Mouse (Mus musculus): Measurements from ENCODE around the gene G6pc2. TPM values are rescaled to one million over a fixed set of nuclear protein-coding genes. Genes with fewer than 3 reads are reported as not detected.

The G6pc2 gene
- total and polyA plus RNA-seq, 3 experiments, result not detected

GRCm38 (mm10) chr2:69212652-69213051 lies 1.8 kb downstream of the G6pc2 start:
- H3K36me3 ChIP-seq (ENCODE audit: control insufficient read depth in 1 of 2, insufficient read depth in 2 of 2, low read length in 2 of 2), result no peaks in the 10 kb centered on the region
- H3K9ac ChIP-seq (ENCODE audit: control insufficient read depth, low read depth, low read length, poor library complexity, severe bottlenecking), result no peak overlapping the region
- TF ChIP-seq ZC3H11A (IDR thresholded peaks at IDR 0.05; ENCODE audit: low read depth, low read length), result no peak
- TF ChIP-seq NRF1 (IDR thresholded peaks at IDR 0.05; ENCODE audit: insufficient read depth, low read depth, low read length, poor library complexity, severe bottlenecking), result no peak
- no peak for TF ChIP-seq ZKSCAN1 (IDR thresholded peaks at IDR 0.05; ENCODE audit: low read depth, low read length)
- TF ChIP-seq UBTF (IDR thresholded peaks at IDR 0.05; ENCODE audit: borderline replicate concordance, insufficient read depth, low read depth, low read length), result no peak
- no peak for TF ChIP-seq POLR2A (IDR thresholded peaks at IDR 0.05; ENCODE audit: control insufficient read depth in 1 of 2, insufficient read depth in 1 of 2, low read depth in 1 of 2, low read length in 2 of 2, poor library complexity in 1 of 2)

DNA sequence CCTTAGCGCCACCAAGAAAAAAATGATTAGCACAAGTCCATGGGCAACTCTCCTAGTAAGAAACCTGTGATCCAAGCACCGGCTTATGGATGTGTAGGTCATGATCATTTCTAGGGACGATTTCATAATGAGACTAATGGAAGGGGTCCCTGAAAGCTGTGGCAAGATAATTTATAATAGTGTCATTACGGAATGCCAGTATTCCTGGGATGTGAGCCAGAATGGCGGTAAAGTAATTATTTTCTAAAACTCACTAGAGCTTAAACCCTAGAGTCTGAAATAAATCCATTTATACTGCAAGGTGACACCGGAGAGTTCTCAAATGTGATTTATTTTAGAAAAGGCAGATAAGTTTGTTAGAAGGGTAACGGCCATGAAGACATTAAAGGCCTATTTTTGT lies 4.4 kb downstream of the G6pc2 start:
- DNase-seq (ENCODE audit: low read depth, low spot score), result no peak
- Histone ChIP-seq H3K27me3 (ENCODE audit: control insufficient read depth in 1 of 2, insufficient read depth in 2 of 2, low read length in 2 of 2) (no peaks in the 10 kb centered on the region; a peak in 1 of 4 replicates), H3K9ac (ENCODE audit: control insufficient read depth, low read depth, low read length, poor library complexity, severe bottlenecking) (no peak overlapping the region), H3K79me2 (ENCODE audit: control insufficient read depth, insufficient read depth, low read length, poor library complexity) (no peaks in the 10 kb centered on the region), H3K9me3 (replicated peaks; ENCODE audit: insufficient read depth, low read length) (no peaks in the 10 kb centered on the region), H3K27ac (ENCODE audit: control insufficient read depth, low read depth, low read length) (no peak overlapping the region), H3K4me1 (ENCODE audit: control insufficient read depth in 1 of 2, insufficient read depth in 2 of 2, low read length in 2 of 2) (no peaks in the 10 kb centered on the region), H3K4me3 (ENCODE audit: control insufficient read depth in 1 of 2, insufficient read depth in 1 of 2, low read depth in 2 of 2, low read length in 2 of 2) (no peak overlapping the region), H3K36me3 (ENCODE audit: control insufficient read depth in 1 of 2, insufficient read depth in 2 of 2, low read length in 2 of 2) (no peaks in the 10 kb centered on the region)
- TF ChIP-seq E2F4 (IDR thresholded peaks at IDR 0.05; ENCODE audit: borderline replicate concordance, low read depth, low read length), result no peak
- no peak for TF ChIP-seq BHLHE40 (IDR thresholded peaks at IDR 0.05; ENCODE audit: borderline replicate concordance, low read depth, low read length)
- no peak for TF ChIP-seq RAD21 (IDR thresholded peaks at IDR 0.05; ENCODE audit: low read depth, low read length)
- no peak for TF ChIP-seq ZKSCAN1 (IDR thresholded peaks at IDR 0.05; ENCODE audit: low read depth, low read length)
- TF ChIP-seq GATA1 (IDR thresholded peaks at IDR 0.05; ENCODE audit: low read depth, low read length), result no peak
- no peak for TF ChIP-seq ZC3H11A (IDR thresholded peaks at IDR 0.05; ENCODE audit: low read depth, low read length)
- TF ChIP-seq ZMIZ1 (IDR thresholded peaks at IDR 0.05; ENCODE audit: low read depth, low read length), result no peak
- TF ChIP-seq POLR2A (IDR thresholded peaks at IDR 0.05; ENCODE audit: control insufficient read depth in 1 of 2, insufficient read depth in 1 of 2, low read depth in 1 of 2, low read length in 2 of 2, poor library complexity in 1 of 2), result no peak
- no peak for TF ChIP-seq MAX (IDR thresholded peaks at IDR 0.05; ENCODE audit: low read length)
- TF ChIP-seq TBP (IDR thresholded peaks at IDR 0.05; ENCODE audit: low read depth, low read length), result no peak
- TF ChIP-seq CTCF (IDR thresholded peaks at IDR 0.05 in 2 of 3, conservative IDR thresholded peaks at IDR 0.05 in 1 of 3; ENCODE audit: control insufficient read depth in 1 of 3, insufficient read depth in 1 of 3, low read depth in 2 of 3, low read length in 3 of 3, poor library complexity in 1 of 3, severe bottlenecking in 1 of 3), result no peak
- no peak for TF ChIP-seq ELF1 (IDR thresholded peaks at IDR 0.05; ENCODE audit: low read depth, low read length)
- no peak for TF ChIP-seq USF2 (IDR thresholded peaks at IDR 0.05; ENCODE audit: borderline replicate concordance in 1 of 2, insufficient read depth in 1 of 2, low read depth in 1 of 2, low read length in 2 of 2)
- TF ChIP-seq SIN3A (IDR thresholded peaks at IDR 0.05; ENCODE audit: low read length), result no peak
- no peak for TF ChIP-seq TAL1 (IDR thresholded peaks at IDR 0.05; ENCODE audit: low read length)

More at GRCm38 (mm10) chr2:69212652-69213051, 1.8 kb downstream of the G6pc2 start:
- Histone ChIP-seq H3K4me3 (ENCODE audit: control insufficient read depth in 1 of 2, insufficient read depth in 1 of 2, low read depth in 2 of 2, low read length in 2 of 2) (no peak overlapping the region), H3K4me1 (ENCODE audit: control insufficient read depth in 1 of 2, insufficient read depth in 2 of 2, low read length in 2 of 2) (no peaks in the 10 kb centered on the region), H3K27ac (ENCODE audit: control insufficient read depth, low read depth, low read length) (no peak overlapping the region), H3K9me3 (replicated peaks; ENCODE audit: insufficient read depth, low read length) (no peaks in the 10 kb centered on the region), H3K27me3 (ENCODE audit: control insufficient read depth in 1 of 2, insufficient read depth in 2 of 2, low read length in 2 of 2) (no peaks in the 10 kb centered on the region; a peak in 1 of 4 replicates), H3K79me2 (ENCODE audit: control insufficient read depth, insufficient read depth, low read length, poor library complexity) (no peaks in the 10 kb centered on the region)
- no peak for DNase-seq (ENCODE audit: low read depth, low spot score)
